Mouse (Mus musculus): Measurements from ENCODE around the gene Isy1.

DNA sequence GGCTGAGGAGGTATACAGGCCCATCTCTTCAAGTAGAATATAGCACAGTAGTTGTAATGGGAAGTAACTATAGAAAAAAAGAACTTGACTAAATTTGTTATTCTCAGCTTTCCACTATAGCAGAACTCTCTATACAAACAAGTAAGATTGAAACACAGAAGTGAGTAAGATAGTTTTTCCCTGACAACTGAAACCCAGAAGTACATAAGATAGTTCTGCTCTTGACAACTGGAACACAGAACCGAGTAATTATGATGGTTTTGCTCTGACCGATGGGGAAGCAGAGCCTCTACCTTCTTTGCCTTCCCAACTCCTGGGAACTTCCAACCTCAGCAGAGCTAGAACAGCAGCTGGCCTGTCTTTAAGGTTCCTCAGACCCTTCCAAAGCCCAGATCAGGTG lies 29.5 kb downstream of the Isy1 start:
- TF ChIP-seq CTCF (IDR thresholded peaks at IDR 0.05; ENCODE audit: control insufficient read depth, insufficient read depth, low read length) (no peak; the same call in 1 of the 2 replicates), POLR2A (IDR thresholded peaks at IDR 0.05; ENCODE audit: borderline replicate concordance, control insufficient read depth, low read depth, low read length) (no peak)

Data from bone marrow, adult 2 months (tissue).